ENCODE assay signal across 11 mouse cellular contexts in genomic region chr9:103465711-103466220, GRCm38 (mm10). TPM values are rescaled to one million over a fixed set of nuclear protein-coding genes. Genes with fewer than 3 reads are reported as not detected.
DNase-seq lines count a peak whose midpoint lies in the region; ATAC-seq and TF ChIP-seq lines count a peak whose summit lies in the region.
"Had no signal": no experiment of that assay in that cellular context is flagged by ENCODE, and none has a peak within 500 bp of the region (broad histone marks: within the 10 kb centered on the region; RNA-seq: fewer than 3 reads in every experiment).

No protein-coding gene starts in this region.

- peak; percentile 21 for DNase-seq in hindbrain, embryonic 11.5 days (ENCODE audit: low spot score)
- no peak for DNase-seq in hindbrain, embryonic 10.5 days (ENCODE audit: low spot score)
- peak; percentile 30 to 31 for DNase-seq in cerebellum, postnatal 36 days
- peak; percentile 58 to 65 for DNase-seq in layer of hippocampus, adult 2 months (ENCODE audit: low spot score in 2 of 2)
- no peak for DNase-seq in heart, adult 8-10 months (ENCODE audit: low spot score)
- DNase-seq in gastrocnemius, postnatal 25 days, result no peak
- DNase-seq in spleen, adult 18-20 months, result no peak
- DNase-seq: kidney, adult 8-10 months had no signal

- no peaks in the 10 kb centered on the region for H3K9me3 ChIP-seq in hindbrain, embryonic 11.5 days (ENCODE audit: control insufficient read depth, low read length)
- no peaks in the 10 kb centered on the region for H3K9me3 ChIP-seq in hindbrain, embryonic 10.5 days
- H3K9me3 ChIP-seq in neural tube, embryonic 14.5 days (ENCODE audit: control insufficient read depth, low read length), result no peaks in the 10 kb centered on the region
- H3K9me3 ChIP-seq: heart, embryonic 10.5 days had no signal

- H3K4me2 ChIP-seq in hindbrain, embryonic 11.5 days (replicated peaks; ENCODE audit: low read depth, low read length), result no peak overlapping the region
- H3K4me2 ChIP-seq in neural tube, embryonic 14.5 days (ENCODE audit: low read depth, low read length), result no peak overlapping the region

- no peaks in the 10 kb centered on the region for H3K36me3 ChIP-seq in hindbrain, embryonic 11.5 days (ENCODE audit: control insufficient read depth, insufficient read depth, low read length)
- H3K36me3 ChIP-seq in hindbrain, embryonic 10.5 days, result no peaks in the 10 kb centered on the region
- H3K36me3 ChIP-seq in neural tube, embryonic 14.5 days (ENCODE audit: control insufficient read depth, insufficient read depth, low read length), result no peaks in the 10 kb centered on the region
- H3K36me3 ChIP-seq: heart, embryonic 10.5 days had no signal

- H3K27ac ChIP-seq in hindbrain, embryonic 11.5 days (ENCODE audit: low read depth, low read length), result peak overlapping the region; percentile 25; the same call in 1 of the 2 replicates
- no peak overlapping the region for H3K27ac ChIP-seq in hindbrain, embryonic 10.5 days
- peak overlapping the region; percentile 89 for H3K27ac ChIP-seq in layer of hippocampus, adult 2 months
- peak overlapping the region; percentile 72 for H3K27ac ChIP-seq in neural tube, embryonic 14.5 days (ENCODE audit: low read depth, low read length)
- H3K27ac ChIP-seq: heart, embryonic 10.5 days had no signal

- no peak for ATAC-seq in hindbrain, embryonic 11.5 days (ENCODE audit: low FRiP score)
- peak; percentile 75; the same call in 1 of the 2 replicates for ATAC-seq in neural tube, embryonic 14.5 days (ENCODE audit: low read depth)
- ATAC-seq: lung, postnatal 0 days had no signal

- no peak overlapping the region for H3K9ac ChIP-seq in hindbrain, embryonic 11.5 days (ENCODE audit: low read depth, low read length)
- H3K9ac ChIP-seq in neural tube, embryonic 14.5 days (replicated peaks; ENCODE audit: low read depth, low read length), result no peak overlapping the region

- WGBS in hindbrain, embryonic 11.5 days, result 61% methylated on average over 13 of the region's 13 CpGs
- 76% methylated on average over 13 of the region's 13 CpGs for WGBS in hindbrain, embryonic 10.5 days
- 33% methylated on average over 13 of the region's 13 CpGs for WGBS in neural tube, embryonic 14.5 days

- H3K27me3 ChIP-seq in hindbrain, embryonic 11.5 days (ENCODE audit: control insufficient read depth, insufficient read depth, low read length), result no peaks in the 10 kb centered on the region
- H3K27me3 ChIP-seq in hindbrain, embryonic 10.5 days (ENCODE audit: insufficient read depth, poor library complexity, severe bottlenecking), result no peaks in the 10 kb centered on the region
- H3K27me3 ChIP-seq in neural tube, embryonic 14.5 days (ENCODE audit: control insufficient read depth, insufficient read depth, low read length), result no peaks in the 10 kb centered on the region

- H3K4me3 ChIP-seq in hindbrain, embryonic 11.5 days (ENCODE audit: low read depth, low read length), result no peak overlapping the region
- no peak overlapping the region for H3K4me3 ChIP-seq in hindbrain, embryonic 10.5 days
- no peak overlapping the region for H3K4me3 ChIP-seq in layer of hippocampus, adult 2 months
- no peak overlapping the region for H3K4me3 ChIP-seq in neural tube, embryonic 14.5 days (ENCODE audit: low read depth, low read length)
- H3K4me3 ChIP-seq: heart, embryonic 10.5 days had no signal

- H3K4me1 ChIP-seq in hindbrain, embryonic 11.5 days (replicated peaks; ENCODE audit: control insufficient read depth, insufficient read depth, low read length), result peaks cover 4% of the 10 kb centered on the region; the same call in 1 of the 2 replicates
- peaks cover 14% of the 10 kb centered on the region for H3K4me1 ChIP-seq in hindbrain, embryonic 10.5 days (replicated peaks)
- H3K4me1 ChIP-seq in neural tube, embryonic 14.5 days (ENCODE audit: control insufficient read depth, insufficient read depth, low read length), result peaks cover 7% of the 10 kb centered on the region; the same call in 1 of the 2 replicates

- TF ChIP-seq CTCF in layer of hippocampus, adult 2 months (conservative IDR thresholded peaks at IDR 0.05), result no peak

RNA-seq across cellular contexts. Expression of gene Bfsp2, which starts 14.5 kb away (rescaled TPM):
- 0.54 and 2.1 TPM in 2 replicates for polyA plus RNA-seq in hindbrain, embryonic 11.5 days (2014; fragmentation: Nextera tagmentation; extraction: Ambion mirVana)
- polyA plus RNA-seq in hindbrain, embryonic 10.5 days (2016; fragmentation: Nextera tagmentation; extraction: Ambion mirVana), result 0.90 and 2.5 TPM in 2 replicates
- 1 to 10 TPM; 2.0 to 2.3 TPM for total RNA-seq in layer of hippocampus, adult 2 months (2021)
- polyA plus RNA-seq in neural tube, embryonic 14.5 days (2014; fragmentation: Nextera tagmentation; extraction: Ambion mirVana), result 1.0 and 2.3 TPM in 2 replicates
- 1 to 10 TPM in 1 of 4 experiments, under 1 TPM in 3; 0.72 to 1.3 (median 0.74) TPM for total RNA-seq in heart, adult 8-10 months (2022)
- under 1 TPM; 0.48 to 0.49 TPM for total RNA-seq in gastrocnemius, postnatal 25 days (2021)

Comparison
In these comparisons a context has a peak if more than half of its experiments do, and no peak if none do; other contexts are left out.
1. DNase-seq: peak in hindbrain, embryonic 11.5 days (single experiment), cerebellum, postnatal 36 days (2 of 2) and layer of hippocampus, adult 2 months (2 of 2); none in hindbrain, embryonic 10.5 days (single experiment), heart, adult 8-10 months (single experiment), gastrocnemius, postnatal 25 days (single experiment) and spleen, adult 18-20 months (0 of 2).